Mouse (Mus musculus) hindbrain, embryonic 13.5 days (tissue): ENCODE data around the gene Faap20. TPM values are rescaled to one million over a fixed set of nuclear protein-coding genes. Genes with fewer than 3 reads are reported as not detected.
A peak's percentile ranks its signal among the peaks of the same experiment; 100 is the strongest.

Experiments
- ATAC-seq: fragments of 200-750 bp; cut with Nextera tagmentation; 2 replicates; pipeline ENCODE4 v1.8.0; 2017; ENCODE audit warnings: moderate TSS enrichment; ENCODE audit not compliant: low FRiP score
- H3K27ac ChIP-seq: fragments of 300-500 bp; sonication (generic); 2 replicates; pipeline ENCODE4 v1.5.1; 2015; ENCODE audit warnings: inconsistent platforms, mild to moderate bottlenecking, moderate library complexity
- H3K27me3 ChIP-seq: fragments of 300-500 bp; sonication (generic); 2 replicates; pipeline ENCODE4 v1.6.1; 2015; ENCODE audit warnings: mild to moderate bottlenecking, inconsistent platforms
- H3K36me3 ChIP-seq: fragments of 300-500 bp; sonication (generic); 2 replicates; pipeline ENCODE4 v1.6.1; 2015; ENCODE audit warnings: mild to moderate bottlenecking, inconsistent platforms
- H3K4me1 ChIP-seq: fragments of 300-500 bp; sonication (generic); replicated peaks from 2 replicates; pipeline ENCODE4 v1.6.1; 2015; ENCODE audit warnings: inconsistent platforms
- H3K4me2 ChIP-seq: fragments of 300-500 bp; sonication (generic); 2 replicates; pipeline ENCODE4 v1.6.1; 2015; ENCODE audit warnings: inconsistent platforms, mild to moderate bottlenecking, moderate library complexity
- H3K4me3 ChIP-seq: fragments of 300-500 bp; sonication (generic); 2 replicates; pipeline ENCODE4 v1.5.1; 2015; ENCODE audit warnings: mild to moderate bottlenecking, inconsistent platforms
- H3K9ac ChIP-seq: fragments of 300-500 bp; sonication (generic); 2 replicates; pipeline ENCODE4 v1.6.1; 2015; ENCODE audit warnings: mild to moderate bottlenecking, inconsistent platforms
- H3K9me3 ChIP-seq: fragments of 300-500 bp; sonication (generic); 2 replicates; pipeline ENCODE4 v1.6.1; 2016; ENCODE audit warnings: inconsistent platforms
- WGBS: fragments of 180-500 bp; shearing (Covaris S2); methylation state at CpG from one replicate; pipeline ENCODE4 v1.1.7; 2015; 5-methylcytosine and 5-hydroxymethylcytosine counted together
- polyA plus RNA-seq: library from polyadenylated mRNA; unstranded; fragments of >200 nt; fragmentation: Nextera tagmentation; extraction: Ambion mirVana; gene quantifications from 2 replicates; pipeline ENCODE4 v1.2.1, GENCODE M21; 2015

Faap20 gene
- polyA plus RNA-seq, 1 experiment from 2014 or later: 78.8 TPM

DNA sequence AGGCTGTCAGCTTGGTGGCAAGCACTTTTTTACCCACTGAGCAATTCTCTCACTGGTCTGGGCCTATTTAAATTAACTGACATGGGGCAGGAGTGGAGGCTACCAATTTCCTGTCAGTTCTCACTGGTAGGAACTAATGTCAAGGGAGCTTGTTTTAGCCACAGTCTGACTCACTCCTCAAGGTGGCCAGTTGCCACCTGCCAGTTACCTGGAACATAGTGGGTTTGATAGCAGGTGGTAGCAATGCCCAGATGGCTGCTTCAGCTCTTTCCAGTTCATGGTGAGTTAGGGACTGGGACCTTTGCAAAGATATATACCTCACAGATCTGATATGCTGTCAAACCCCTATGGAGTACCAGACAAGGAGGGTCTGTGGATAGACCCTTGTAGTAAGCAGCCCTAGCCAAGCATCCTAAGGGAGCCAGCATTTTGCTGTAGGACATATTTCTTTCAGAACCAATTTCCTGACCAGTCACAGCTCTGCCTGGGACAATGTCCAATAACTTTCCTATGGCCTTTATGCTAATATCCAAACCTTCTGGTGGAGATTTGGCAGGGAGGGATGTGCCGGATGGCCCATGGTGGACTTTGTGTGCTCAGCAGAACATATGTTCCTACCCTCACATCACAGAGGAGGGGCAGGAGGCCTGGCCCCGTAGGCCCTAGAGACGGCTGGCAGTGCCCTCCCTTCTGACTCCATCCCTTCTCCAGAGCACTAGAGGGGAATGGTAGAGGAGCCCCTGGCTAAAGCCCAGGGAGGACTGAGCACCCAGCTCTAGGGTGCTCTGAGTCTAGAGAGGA lies 15.1 kb downstream of the Faap20 start:
- Histone ChIP-seq H3K36me3 (peaks cover 36% of the 10 kb centered on the region), H3K9ac (no peak overlapping the region; the same call in 1 of the 2 replicates), H3K4me2 (no peak overlapping the region), H3K4me3 (no peak overlapping the region), H3K27ac (no peak overlapping the region), H3K9me3 (no peaks in the 10 kb centered on the region), H3K4me1 (peaks cover 17% of the 10 kb centered on the region), H3K27me3 (no peaks in the 10 kb centered on the region)
- WGBS: 82% methylated on average over 3 of the region's 3 CpGs
- no peak for ATAC-seq

DNA sequence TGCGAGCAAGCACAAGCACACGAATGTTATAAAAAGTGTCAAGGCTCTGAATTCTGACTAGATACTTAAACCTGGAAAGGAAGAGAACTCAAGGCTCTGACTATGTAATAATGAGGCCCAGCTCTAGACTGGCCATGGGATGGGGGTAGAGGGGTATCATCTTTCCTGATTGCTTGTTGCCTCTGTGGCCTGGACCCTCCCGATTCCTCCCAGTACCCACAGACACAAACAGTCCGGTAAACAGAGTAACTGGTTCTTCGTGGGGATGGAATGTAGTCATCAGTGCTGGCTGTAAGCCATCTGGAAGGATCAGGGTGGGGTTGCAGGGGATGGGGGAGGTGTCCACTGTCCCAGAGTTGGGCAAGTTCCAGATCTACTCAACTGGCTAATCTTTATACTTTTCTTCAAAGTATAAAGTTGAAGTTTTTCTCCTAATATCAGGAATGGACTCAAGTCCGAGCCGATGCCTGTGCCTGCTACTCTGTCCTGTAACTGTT lies 17.5 kb downstream of the Faap20 start:
- H3K27ac ChIP-seq: no peak overlapping the region
- WGBS: 79% methylated on average over 7 of the region's 7 CpGs
- H3K4me1 ChIP-seq: peaks cover 17% of the 10 kb centered on the region
- no peak for ATAC-seq
- no peaks in the 10 kb centered on the region for H3K27me3 ChIP-seq
- peaks cover 44% of the 10 kb centered on the region for H3K36me3 ChIP-seq
- no peak overlapping the region for H3K4me3 ChIP-seq
- no peaks in the 10 kb centered on the region for H3K9me3 ChIP-seq
- H3K4me2 ChIP-seq: no peak overlapping the region
- H3K9ac ChIP-seq: no peak overlapping the region

DNA sequence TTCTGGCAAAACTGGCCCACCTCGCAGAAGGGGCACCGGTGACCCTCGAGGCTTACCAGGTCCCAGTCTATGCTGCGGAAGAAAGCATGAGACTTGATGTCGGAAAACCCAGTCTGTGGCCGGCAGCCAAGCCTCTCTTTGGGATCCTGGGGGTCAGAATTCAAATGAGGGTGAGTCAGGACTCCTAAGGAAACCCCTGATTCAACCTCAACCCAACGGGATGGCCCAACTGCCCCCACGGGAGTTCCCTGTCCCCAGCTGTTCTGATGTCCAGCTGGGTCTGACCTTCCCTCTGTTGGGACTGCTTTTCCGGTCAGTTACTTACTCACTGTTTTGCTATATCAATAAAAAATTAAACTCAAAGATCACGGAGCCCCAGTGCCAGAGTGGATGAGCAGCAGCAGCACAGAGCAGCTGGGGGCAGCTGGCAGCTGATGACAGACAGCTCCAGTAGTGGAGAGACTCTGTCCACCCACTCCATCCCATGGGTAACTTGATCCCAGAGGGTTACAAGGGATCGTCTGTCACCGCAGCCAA lies 18.1 kb downstream of the Faap20 start:
- Histone ChIP-seq H3K36me3 (peaks cover 44% of the 10 kb centered on the region), H3K4me2 (no peak overlapping the region), H3K4me3 (no peak overlapping the region), H3K9me3 (no peaks in the 10 kb centered on the region), H3K9ac (no peak overlapping the region), H3K4me1 (peaks cover 17% of the 10 kb centered on the region), H3K27ac (no peak overlapping the region), H3K27me3 (no peaks in the 10 kb centered on the region)
- 58% methylated on average over 12 of the region's 12 CpGs for WGBS
- ATAC-seq: no peak

DNA sequence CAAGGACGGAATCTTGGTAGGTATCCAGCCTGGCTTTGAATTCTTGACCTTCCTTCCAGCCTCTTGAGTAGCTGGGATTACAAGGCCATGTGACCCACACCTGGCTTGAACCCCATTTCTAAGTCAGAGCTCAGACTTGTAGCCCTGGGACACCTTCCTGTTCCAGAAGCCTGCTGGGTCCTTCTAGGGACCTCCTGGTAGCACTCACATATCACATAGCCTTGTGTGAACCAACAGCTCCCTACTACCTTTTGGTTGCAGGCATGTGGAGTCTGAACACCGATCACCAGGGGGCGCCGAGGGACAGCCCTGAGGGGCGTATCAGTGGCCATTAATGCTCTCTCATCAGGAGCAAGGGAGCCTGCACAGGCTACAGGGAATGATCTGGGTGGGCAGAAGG lies 18.8 kb downstream of the Faap20 start:
- H3K9ac ChIP-seq: no peak overlapping the region
- 38% methylated on average over 5 of the region's 5 CpGs for WGBS
- H3K4me3 ChIP-seq: no peak overlapping the region
- H3K27ac ChIP-seq: no peak overlapping the region
- peaks cover 44% of the 10 kb centered on the region for H3K36me3 ChIP-seq
- H3K27me3 ChIP-seq: no peaks in the 10 kb centered on the region
- no peaks in the 10 kb centered on the region for H3K9me3 ChIP-seq
- no peak for ATAC-seq
- H3K4me1 ChIP-seq: peaks cover 17% of the 10 kb centered on the region
- no peak overlapping the region for H3K4me2 ChIP-seq

DNA sequence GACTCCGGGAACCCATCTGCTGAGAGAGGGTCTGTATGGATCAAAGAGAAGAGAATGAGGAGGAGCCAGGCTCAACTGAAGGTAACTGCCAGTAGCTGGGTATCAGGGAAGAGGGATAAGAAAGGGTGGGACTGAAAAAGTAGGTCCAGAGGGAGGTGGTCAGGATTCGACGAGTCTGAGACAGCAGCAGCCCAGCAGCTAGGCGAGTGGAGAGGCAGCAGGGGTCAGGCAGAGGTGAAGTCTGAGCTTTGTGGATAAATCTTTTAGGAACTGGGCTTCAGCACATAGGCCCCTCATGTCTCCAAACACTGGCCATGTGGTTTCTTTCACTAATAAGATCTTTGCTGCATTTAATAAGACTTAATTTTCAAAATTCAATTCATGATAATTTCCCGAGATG lies 24.8 kb downstream of the Faap20 start:
- ATAC-seq: no peak
- peaks cover 7% of the 10 kb centered on the region for H3K4me1 ChIP-seq
- no peak overlapping the region for H3K9ac ChIP-seq
- H3K9me3 ChIP-seq: no peaks in the 10 kb centered on the region
- H3K27me3 ChIP-seq: no peaks in the 10 kb centered on the region
- WGBS: 63% methylated on average over 5 of the region's 5 CpGs
- H3K27ac ChIP-seq: no peak overlapping the region
- H3K4me2 ChIP-seq: no peak overlapping the region
- peaks cover 40% of the 10 kb centered on the region for H3K36me3 ChIP-seq
- H3K4me3 ChIP-seq: no peak overlapping the region

DNA sequence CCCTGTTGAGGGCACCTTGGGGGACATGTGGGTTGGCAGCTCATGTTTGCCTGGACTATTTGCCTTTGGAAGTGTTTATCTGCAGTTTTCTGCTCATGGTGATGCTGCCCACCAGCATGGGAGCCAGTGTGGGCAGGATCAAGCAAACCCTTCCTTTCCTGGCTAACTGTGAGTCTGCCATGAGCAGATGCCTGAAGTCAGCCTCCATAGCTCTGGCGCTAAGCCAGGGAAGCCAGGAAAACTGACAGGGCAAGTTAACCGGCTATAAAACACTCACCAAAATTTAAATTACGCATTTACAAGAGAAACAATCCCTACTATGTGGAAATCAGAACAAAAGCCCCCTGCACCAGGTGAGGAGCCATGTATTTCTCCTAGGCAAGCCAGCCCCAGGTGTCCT lies 25.2 kb downstream of the Faap20 start:
- H3K4me3 ChIP-seq: no peak overlapping the region

DNA sequence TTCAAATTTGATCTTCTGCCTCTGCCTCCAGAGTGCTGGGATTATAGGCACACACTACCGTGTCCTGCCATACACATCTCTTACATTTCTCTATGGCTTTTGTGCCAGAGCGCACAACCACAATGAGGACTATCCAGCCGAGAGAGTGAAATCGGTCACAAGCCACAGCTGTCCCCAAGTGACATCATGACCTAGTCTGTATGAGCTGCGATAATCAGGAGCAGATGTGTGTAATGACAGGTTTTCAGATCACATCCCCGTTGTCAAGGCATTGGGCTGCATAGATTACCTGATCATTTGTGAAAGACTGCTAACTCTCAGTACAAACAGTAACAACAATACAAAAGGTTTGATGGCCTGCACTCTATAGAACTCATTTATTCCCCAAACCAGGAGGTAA lies 28.4 kb downstream of the Faap20 start:
- H3K9me3 ChIP-seq: no peaks in the 10 kb centered on the region
- H3K9ac ChIP-seq: no peak overlapping the region
- peaks cover 16% of the 10 kb centered on the region for H3K36me3 ChIP-seq
- H3K4me1 ChIP-seq: peaks cover 29% of the 10 kb centered on the region
- no peaks in the 10 kb centered on the region for H3K27me3 ChIP-seq
- H3K27ac ChIP-seq: peak overlapping the region; percentile 44; the same call in 1 of the 2 replicates
- WGBS: 55% methylated on average over 6 of the region's 6 CpGs
- no peak overlapping the region for H3K4me2 ChIP-seq
- no peak overlapping the region for H3K4me3 ChIP-seq
- ATAC-seq: no peak

More for the DNA sequence above, 25.2 kb downstream of the Faap20 start:
- Histone ChIP-seq H3K4me2 (no peak overlapping the region), H3K27ac (no peak overlapping the region), H3K9me3 (no peaks in the 10 kb centered on the region), H3K9ac (0 out of 2 replicates have a peak overlapping the region, but pooled peaks have one; percentile 6), H3K4me1 (peaks cover 7% of the 10 kb centered on the region), H3K27me3 (no peaks in the 10 kb centered on the region), H3K36me3 (peaks cover 40% of the 10 kb centered on the region)
- ATAC-seq: no peak
- WGBS: 67% methylated on average over 3 of the region's 3 CpGs

DNA sequence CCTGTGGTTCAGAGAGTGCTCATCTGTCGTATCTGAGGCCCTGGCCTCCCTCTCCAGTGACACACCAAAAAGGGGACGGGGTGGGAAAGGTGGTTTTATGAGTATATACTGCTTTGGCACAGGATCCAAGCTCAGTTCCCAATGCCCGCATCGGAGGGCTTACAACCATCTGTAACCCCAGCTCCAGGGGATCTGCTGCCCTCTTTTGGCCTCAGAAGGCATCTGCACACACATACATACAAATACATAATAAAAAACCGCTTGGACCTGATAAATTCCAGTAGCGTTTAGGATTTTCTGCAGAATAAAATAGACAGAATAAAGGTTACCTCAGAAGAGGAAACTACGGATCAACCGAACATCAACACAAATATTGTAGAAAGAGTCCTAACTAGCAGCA lies 29.5 kb downstream of the Faap20 start:
- Histone ChIP-seq H3K36me3 (peaks cover 15% of the 10 kb centered on the region), H3K9me3 (no peaks in the 10 kb centered on the region), H3K4me3 (no peak overlapping the region), H3K27me3 (no peaks in the 10 kb centered on the region), H3K27ac (no peak overlapping the region), H3K4me2 (no peak overlapping the region), H3K9ac (no peak overlapping the region), H3K4me1 (peaks cover 34% of the 10 kb centered on the region)
- WGBS: 86% methylated on average over 8 of the region's 8 CpGs
- no peak for ATAC-seq

DNA sequence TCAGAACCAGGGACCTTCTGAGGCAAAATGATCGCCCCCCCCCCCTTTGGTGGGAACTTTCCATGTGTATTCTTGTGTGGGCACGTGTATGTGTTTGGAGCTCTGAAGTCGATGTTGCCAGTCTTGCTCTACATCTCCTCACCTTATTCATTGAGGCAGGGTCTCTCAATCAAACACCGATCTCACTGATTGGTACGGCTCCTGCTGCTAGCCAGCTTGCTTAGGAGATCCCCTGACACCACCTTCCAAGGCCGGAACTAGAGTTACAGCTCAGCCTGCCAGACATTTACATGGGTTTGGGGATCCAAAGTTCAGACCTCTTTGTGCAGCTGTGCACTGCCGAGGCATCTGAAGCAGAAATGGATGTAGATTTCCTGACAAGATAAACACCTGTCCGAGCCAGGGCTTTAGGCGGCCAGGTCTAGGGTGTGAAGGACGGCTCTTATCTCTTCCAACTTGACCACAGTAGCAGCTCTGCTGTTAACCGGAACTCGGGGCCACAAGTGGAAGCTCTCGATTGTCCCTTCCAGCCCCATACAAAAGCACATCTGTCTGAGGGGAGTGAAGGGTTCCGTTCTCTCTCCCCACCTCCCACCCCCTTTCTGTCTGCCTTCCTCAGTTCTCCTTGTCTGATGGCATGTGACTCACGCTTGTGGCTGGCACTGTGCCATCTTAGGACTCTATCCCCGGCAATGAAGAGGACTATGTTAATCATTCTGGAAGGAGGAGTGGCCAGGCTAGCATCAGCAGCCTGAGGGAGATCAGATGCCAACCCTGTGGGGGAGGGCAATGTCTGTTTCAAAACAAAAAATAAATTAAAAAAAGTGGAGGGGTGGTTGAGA lies 30.5 kb downstream of the Faap20 start:
- peaks cover 34% of the 10 kb centered on the region for H3K4me1 ChIP-seq
- H3K36me3 ChIP-seq: peaks cover 22% of the 10 kb centered on the region
- ATAC-seq: no peak
- no peaks in the 10 kb centered on the region for H3K27me3 ChIP-seq
- WGBS: 77% methylated on average over 16 of the region's 16 CpGs
- H3K4me3 ChIP-seq: no peak overlapping the region
- H3K9ac ChIP-seq: no peak overlapping the region
- H3K4me2 ChIP-seq: no peak overlapping the region
- H3K27ac ChIP-seq: no peak overlapping the region
- H3K9me3 ChIP-seq: no peaks in the 10 kb centered on the region

DNA sequence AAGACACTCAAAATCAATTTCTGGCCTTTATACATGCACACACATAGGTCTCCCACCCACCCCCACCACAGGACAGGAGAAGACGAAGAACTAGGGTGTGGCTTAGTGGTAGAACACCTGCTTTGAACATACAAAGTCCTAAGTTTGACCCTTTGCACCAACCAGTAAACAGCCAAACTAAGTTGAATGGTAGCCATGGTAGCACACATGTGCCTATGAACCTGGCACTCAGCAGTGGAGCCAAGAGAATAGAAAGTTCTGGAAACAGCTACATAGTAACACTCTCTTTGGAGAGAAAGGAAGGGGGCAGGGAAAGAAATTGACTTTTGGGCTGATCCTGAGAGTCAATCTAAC lies 31.1 kb downstream of the Faap20 start:
- Histone ChIP-seq H3K4me3 (no peak overlapping the region), H3K27ac (no peak overlapping the region), H3K9me3 (no peaks in the 10 kb centered on the region), H3K27me3 (no peaks in the 10 kb centered on the region), H3K4me2 (no peak overlapping the region), H3K4me1 (peaks cover 34% of the 10 kb centered on the region), H3K9ac (no peak overlapping the region), H3K36me3 (peaks cover 25% of the 10 kb centered on the region)
- ATAC-seq: no peak
- WGBS: 96% methylated on average over 1 of the region's 1 CpGs

DNA sequence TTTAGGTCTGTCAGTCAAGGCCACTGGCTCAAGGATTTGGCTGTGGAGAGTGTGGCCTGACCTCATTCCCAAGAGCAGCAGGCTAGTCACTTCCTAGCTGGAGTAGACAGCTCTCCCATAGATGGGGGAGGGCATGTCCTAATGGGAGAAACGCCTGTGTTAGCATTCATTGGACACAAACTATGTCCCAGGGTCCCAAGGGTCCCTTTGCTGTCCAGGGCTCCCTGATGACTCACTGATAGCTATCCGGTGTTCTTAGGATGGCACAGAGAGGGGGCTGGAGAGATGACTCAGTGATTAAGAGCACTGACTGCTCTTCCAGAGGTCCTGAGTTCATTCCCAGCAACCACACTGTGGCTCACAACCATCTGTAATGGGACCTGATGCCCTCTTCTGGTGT lies 31.6 kb downstream of the Faap20 start:
- no peaks in the 10 kb centered on the region for H3K9me3 ChIP-seq
- no peaks in the 10 kb centered on the region for H3K27me3 ChIP-seq
- H3K9ac ChIP-seq: no peak overlapping the region
- H3K4me3 ChIP-seq: no peak overlapping the region
- no peak for ATAC-seq
- no peak overlapping the region for H3K27ac ChIP-seq
- H3K36me3 ChIP-seq: peaks cover 29% of the 10 kb centered on the region
- no peak overlapping the region for H3K4me2 ChIP-seq
- 74% methylated on average over 2 of the region's 2 CpGs for WGBS
- peaks cover 34% of the 10 kb centered on the region for H3K4me1 ChIP-seq

DNA sequence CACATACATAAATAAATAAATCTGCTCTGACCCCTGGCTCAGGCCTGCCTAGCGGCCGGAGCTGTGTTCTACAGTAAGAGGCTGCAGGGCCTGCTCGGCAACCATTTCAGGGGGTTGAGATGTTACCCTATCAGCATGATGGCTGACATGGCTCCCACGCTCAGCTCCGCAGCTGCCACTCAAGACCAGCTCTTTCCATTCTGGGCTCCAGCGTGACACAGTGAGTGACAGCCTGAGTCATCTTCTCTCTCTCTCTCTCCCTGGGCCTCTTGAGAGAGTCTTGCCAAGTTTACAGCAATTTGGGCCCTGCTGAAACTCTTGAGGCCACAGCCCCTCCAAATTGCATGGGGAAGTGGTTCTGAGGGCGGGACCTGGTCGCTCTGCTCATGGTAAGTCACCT lies 32.0 kb downstream of the Faap20 start:
- no peak overlapping the region for H3K4me3 ChIP-seq
- peaks cover 32% of the 10 kb centered on the region for H3K4me1 ChIP-seq
- H3K27ac ChIP-seq: no peak overlapping the region
- H3K9me3 ChIP-seq: no peaks in the 10 kb centered on the region
- ATAC-seq: no peak
- H3K36me3 ChIP-seq: peaks cover 34% of the 10 kb centered on the region
- no peak overlapping the region for H3K4me2 ChIP-seq
- WGBS: 88% methylated on average over 8 of the region's 8 CpGs
- H3K9ac ChIP-seq: no peak overlapping the region
- H3K27me3 ChIP-seq: no peaks in the 10 kb centered on the region
